Mouse (Mus musculus) brain, adult 2 months (tissue): Measurements from ENCODE around the gene Med20.

Source experiments
- DNase-seq: peaks from one replicate; pipeline ENCODE4 v3.0.0; 2011; ENCODE audit warnings: low read depth, low spot score

The Med20 gene

GRCm38 (mm10) chr17:47610849-47611660, at the start of gene Med20, which contains the start of the genes Bysl and Gm20517:
TSS of gene Med20 (plus strand) at chr17:47611582.
TSS of gene Bysl (minus strand) at chr17:47611492.
TSS of gene Gm20517 (plus strand) at chr17:47611589.
- DNase-seq = peak; percentile 99

GRCm38 (mm10) chr17:47562875-47563274, 48.5 kb upstream of the Med20 start:
- no peak for DNase-seq

GRCm38 (mm10) chr17:47564612-47565011, 46.8 kb upstream of the Med20 start:
- DNase-seq = no peak

- no peak for DNase-seq
Measured at GRCm38 (mm10) chr17:47566133-47566532, 45.2 kb upstream of the Med20 start.

GRCm38 (mm10) chr17:47567271-47567670, 44.1 kb upstream of the Med20 start:
- DNase-seq = no peak

GRCm38 (mm10) chr17:47568389-47568788, 43.0 kb upstream of the Med20 start:
- no peak for DNase-seq

- DNase-seq = no peak
Measured at GRCm38 (mm10) chr17:47568951-47569527, 42.3 kb upstream of the Med20 start.

GRCm38 (mm10) chr17:47571621-47572020, 39.8 kb upstream of the Med20 start:
- DNase-seq = no peak

GRCm38 (mm10) chr17:47572436-47572835, 38.9 kb upstream of the Med20 start:
- no peak for DNase-seq

- DNase-seq = no peak
Measured at GRCm38 (mm10) chr17:47574028-47574427, 37.4 kb upstream of the Med20 start.

GRCm38 (mm10) chr17:47574830-47575229, 36.6 kb upstream of the Med20 start:
- no peak for DNase-seq

GRCm38 (mm10) chr17:47578655-47579054, 32.7 kb upstream of the Med20 start:
- DNase-seq = no peak

GRCm38 (mm10) chr17:47580962-47581361, 30.4 kb upstream of the Med20 start:
- DNase-seq = no peak

- DNase-seq = no peak
Measured at GRCm38 (mm10) chr17:47588517-47588916, 22.9 kb upstream of the Med20 start.

GRCm38 (mm10) chr17:47591073-47591472, 20.3 kb upstream of the Med20 start:
- DNase-seq = no peak

- peak; percentile 96 for DNase-seq
Measured at GRCm38 (mm10) chr17:47593215-47593853, 18.0 kb upstream of the Med20 start.

- no peak for DNase-seq
Measured at GRCm38 (mm10) chr17:47593854-47594182, 17.6 kb upstream of the Med20 start.

- DNase-seq = peak; percentile 27
Measured at GRCm38 (mm10) chr17:47594183-47594968, 17.0 kb upstream of the Med20 start.

GRCm38 (mm10) chr17:47594969-47595247, 16.5 kb upstream of the Med20 start:
- no peak for DNase-seq

- peak; percentile 19 for DNase-seq
Measured at GRCm38 (mm10) chr17:47595248-47596161, 15.9 kb upstream of the Med20 start.
